Mouse (Mus musculus): Measurements from ENCODE around the gene Cldn6.

The Cldn6 gene

DNA sequence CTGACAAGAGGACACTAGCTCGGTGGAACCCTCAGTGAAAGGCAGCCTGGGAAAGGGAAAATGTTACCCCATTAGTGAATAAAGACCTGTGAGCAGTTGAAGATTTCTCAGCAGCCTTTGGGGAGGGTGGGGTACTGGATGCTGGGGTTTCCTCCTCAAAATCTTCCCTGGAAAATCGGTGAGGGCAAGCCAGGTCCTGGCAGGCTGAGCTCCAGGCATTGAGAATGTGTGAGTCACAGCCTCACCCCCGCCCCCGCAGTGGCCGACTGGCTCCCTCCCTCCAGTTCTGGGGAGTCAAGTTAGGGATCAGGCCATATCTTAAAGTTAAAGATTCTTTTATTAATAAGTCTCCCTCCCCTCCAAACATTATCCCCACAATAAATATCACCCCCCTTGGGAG, 3.9 kb upstream of the Cldn6 start:
- DNase-seq (ENCODE audit: low read depth) = no peak

DNA sequence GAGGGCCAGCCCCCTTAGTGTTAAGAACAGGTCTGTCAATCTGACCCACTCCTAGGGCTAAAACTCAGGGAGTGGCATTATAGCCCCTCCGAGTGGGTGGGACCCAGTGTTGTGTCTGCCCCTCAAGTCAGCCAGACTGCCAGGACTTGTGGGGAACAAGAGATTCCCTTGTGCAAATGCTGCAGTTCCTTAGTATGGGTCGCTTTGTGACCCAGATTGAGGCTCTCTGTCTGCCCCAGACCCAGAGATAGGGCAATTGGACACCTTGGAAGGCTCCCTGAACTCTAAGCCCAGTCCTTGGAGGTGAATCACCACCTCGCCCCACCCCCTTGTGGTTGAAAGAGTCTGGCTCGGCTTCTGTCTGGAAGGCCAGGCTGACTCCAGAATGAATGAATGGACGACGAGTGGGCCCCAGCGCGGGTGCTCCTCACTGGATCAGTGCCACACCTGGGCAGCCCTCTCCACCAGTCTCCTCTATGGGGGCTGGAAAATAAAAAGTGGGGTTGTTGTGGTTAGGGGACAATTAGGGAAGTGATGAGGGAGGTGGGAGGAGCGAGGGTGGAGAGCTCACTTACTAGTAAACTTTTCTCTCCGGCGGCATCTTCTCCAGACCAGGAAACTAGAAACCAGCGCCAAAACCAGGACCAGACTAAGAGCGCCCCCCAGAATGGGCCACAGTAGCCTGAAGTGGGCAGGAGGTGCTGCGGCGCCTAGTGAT, 3.3 kb upstream of the Cldn6 start:
- DNase-seq (ENCODE audit: low read depth) = peak; percentile 48

DNA sequence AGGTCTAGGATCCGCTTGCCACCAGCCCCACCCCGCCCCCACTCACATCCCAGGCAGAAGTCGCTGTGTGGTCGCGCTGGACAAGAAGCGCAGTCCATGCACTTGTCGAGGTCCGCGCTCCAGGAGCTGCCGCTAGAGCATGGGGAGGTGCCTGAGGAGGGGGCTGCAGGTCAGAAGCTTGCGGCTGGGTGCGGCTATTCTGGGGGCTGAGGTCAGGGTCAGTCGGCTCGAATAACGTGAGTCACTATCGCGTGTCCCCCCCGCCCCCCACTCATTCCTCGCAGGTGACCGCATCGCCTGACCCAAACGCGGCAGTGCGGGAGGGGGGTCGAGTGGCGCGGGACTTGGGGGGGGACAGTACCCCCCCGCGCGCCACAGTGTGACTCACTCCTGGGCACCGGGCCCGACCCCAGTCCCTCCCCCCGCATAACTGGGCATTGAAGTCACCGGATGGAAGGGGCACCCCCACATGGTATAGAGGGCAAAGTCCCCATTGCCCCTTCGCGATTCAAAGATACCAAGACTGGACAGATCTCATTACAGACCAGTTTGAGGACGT, 2.5 kb upstream of the Cldn6 start:
- DNase-seq (ENCODE audit: low read depth) = peak; percentile 58

DNA sequence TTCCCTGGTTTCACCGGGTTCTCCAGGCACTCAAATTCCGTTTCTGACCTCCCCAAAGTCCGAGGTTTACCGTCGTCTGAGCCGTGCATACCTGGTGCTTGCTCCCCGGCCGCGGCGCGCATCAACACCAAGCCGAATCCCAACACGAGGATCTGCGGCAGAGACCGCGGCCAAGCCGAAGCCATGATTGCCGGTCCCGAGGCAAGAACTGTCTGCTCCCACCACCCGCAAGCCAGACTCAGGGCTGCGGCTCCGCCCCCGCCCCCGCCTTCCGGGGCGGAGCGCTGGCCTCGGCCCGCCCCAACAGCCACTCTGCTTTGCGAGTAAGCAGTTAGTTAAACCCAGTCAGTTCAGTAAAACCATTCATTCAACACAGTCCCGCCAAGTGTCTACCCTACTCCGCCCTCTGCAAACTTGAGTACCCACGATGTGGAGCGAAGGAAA, 1.8 kb upstream of the Cldn6 start, which contains the start of gene Tnfrsf12a:
TSS of gene Tnfrsf12a (minus strand) at position 233 of the 444 bp plus-strand sequence.
- peak; percentile 94 for DNase-seq (ENCODE audit: low read depth)

DNA sequence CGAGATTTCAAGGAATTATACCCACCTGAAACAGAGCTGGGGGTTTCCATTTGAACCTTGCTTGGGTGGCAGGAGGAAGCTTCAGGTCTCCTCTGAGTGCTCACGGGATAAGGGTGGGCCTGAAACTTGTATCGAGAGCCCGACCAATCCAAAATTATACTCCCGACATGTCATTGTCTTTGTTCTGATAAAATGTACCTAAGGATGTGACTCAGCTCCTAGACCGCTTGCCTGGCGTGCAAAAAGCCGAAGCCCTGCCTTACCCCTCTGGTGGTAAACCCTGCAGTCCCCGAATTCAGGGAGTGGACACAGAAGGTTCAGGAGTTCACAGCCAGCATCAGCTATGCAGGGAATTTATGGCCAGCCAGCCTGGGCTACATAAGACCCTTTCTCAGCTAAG, 1.3 kb downstream of the Cldn6 start:
- DNase-seq (ENCODE audit: low read depth) = no peak

DNA sequence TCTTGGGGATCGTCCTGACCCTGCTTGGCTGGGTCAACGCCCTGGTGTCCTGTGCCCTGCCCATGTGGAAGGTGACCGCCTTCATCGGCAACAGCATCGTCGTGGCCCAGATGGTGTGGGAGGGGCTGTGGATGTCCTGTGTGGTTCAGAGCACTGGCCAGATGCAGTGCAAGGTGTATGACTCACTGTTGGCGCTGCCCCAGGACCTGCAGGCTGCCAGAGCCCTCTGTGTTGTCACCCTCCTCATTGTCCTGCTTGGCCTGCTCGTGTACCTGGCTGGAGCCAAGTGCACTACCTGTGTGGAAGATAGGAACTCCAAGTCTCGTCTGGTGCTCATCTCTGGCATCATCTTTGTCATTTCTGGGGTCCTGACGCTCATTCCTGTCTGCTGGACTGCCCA, 2.0 kb downstream of the Cldn6 start:
- no peak for DNase-seq (ENCODE audit: low read depth)

DNA sequence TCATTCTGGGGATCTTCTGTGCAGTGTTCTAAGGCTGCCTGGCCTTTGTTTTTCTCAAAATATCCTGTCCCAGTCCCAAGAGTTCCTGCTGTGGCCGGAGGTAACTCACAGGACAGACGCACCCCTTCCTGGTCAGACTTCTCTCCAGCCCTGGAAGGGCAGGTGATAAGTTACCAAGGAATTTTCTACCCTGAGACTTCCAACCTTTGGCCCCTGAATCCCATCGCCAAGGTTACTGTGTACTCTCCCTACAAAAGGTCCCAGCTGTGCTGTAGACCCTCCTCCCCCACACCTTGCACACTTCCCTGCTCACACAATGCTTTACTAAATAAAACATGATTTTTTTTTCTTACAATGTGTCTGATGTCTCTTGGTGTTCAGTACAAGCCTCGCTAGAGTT, 3.0 kb downstream of the Cldn6 start:
- no peak for DNase-seq (ENCODE audit: low read depth)

DNA sequence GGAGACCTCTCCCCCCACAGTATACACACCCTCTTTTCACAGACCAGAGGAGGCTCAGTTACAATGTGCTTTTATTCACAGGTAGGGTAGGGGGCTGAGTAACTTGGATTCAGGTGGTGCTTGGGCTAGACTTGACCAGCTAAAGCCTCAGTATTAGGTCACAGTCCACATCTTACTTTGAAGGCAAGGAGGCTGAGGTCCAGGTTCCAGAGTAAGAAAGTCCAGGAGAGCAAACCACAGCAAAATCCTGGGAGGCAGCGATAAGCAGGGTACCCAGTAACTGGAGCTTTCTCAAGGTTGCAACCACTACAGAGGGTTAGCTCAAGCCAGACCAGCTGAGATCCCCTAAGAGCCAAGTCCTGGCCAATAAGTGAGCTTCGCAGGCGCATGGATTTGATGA, 3.5 kb downstream of the Cldn6 start:
- no peak for DNase-seq (ENCODE audit: low read depth)

DNA sequence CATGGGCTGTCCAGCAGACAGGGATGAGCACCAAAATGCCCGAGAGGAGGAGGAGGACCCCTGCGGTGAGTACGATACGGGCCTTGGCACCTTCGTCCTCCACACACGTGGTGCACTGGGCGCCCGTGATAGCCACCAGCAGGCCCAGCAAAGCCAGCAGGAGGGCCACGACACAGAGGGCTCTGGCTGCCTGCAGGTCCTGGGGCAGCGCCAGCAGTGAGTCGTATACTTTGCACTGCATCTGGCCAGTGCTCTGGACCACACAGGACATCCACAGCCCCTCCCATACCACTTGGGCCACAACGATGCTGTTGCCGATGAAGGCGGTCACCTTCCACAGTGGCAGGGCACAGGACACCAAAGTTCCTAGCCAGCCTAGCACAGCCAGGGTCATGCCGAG, 4.2 kb downstream of the Cldn6 start:
- no peak for DNase-seq (ENCODE audit: low read depth)

DNA sequence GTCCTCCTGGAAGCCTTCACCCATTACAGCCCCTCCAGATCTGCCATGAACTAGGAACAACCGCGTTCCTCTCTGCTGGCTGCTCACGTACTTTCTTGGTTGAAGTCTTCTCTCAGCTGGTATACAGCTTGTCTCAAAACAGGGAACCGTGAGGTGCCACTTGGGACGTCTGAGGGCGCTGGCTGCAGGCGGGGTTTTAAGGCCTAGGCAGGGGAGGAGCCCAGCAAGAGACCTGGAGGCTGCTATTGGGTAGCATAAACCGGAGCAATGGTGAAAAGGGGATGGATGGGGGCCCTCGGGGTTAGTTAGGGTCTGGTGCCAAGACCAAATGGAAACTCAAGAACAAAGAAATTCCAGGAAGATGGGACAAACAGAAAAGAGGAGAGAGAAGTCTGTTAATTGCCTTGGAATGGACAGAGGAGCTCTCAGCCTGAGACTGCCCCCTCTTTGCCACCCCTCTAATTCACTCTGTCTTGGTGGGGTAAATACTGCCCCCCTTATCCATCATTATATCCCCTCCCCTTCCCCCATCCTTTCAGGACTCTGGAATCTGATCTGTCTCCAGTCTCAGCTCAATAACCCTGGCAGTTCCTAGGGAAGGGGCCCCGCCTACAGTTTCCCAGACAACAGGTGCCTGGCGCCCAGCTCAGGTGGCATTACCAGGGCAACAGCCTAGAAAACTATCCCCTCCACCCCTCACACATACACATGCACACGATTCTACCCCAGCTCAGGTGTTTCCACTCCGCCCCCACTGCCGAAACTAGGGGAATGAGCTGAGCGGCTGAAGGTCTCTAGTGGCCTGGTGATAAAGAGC, 5.0 kb downstream of the Cldn6 start, which contains the start of gene Cldn9:
TSS of gene Cldn9 (minus strand) at position 171 of the 817 bp plus-strand sequence.
- no peak for DNase-seq (ENCODE audit: low read depth)

DNA sequence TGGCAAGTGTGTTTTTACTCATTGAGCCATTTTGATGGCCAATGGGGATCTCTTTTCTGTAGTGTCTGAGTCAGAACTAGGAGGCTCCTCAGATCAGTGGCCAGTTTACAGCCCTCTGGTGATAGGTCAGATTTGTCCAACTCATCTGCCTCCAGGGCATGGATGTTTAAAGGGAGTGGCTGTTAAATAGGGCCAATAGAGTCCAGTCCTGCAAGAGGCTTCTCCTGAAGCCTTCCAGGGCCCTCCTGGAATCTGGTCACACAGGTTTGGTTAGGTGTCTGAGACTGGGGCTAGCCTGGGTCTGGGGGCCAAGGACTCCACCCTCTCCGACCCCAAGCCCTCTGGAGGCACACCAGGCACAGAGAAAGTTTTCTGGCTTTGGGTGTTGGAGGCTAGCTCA, 15.4 kb downstream of the Cldn6 start:
- DNase-seq (ENCODE audit: low read depth) = no peak

DNA sequence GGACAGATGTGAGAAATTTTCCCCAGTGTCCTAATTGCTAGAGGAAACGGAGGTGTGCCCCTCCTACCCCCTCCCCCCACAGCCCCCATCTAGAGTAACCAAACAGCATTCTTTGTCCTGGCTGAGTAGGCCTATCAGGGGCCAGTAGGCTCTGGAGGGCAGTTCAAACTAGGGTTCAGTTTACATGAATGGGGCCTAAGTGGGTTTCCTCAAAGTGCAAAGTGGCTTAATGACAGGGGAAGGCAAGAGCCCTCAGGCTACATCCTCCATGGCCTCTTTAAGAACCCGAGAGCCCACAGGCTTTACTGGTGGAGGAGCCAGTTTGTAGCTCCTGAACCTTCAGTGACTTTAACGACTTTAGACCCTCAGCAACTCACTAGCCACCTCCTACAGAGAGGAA, 16.8 kb downstream of the Cldn6 start:
- DNase-seq (ENCODE audit: low read depth) = no peak

DNA sequence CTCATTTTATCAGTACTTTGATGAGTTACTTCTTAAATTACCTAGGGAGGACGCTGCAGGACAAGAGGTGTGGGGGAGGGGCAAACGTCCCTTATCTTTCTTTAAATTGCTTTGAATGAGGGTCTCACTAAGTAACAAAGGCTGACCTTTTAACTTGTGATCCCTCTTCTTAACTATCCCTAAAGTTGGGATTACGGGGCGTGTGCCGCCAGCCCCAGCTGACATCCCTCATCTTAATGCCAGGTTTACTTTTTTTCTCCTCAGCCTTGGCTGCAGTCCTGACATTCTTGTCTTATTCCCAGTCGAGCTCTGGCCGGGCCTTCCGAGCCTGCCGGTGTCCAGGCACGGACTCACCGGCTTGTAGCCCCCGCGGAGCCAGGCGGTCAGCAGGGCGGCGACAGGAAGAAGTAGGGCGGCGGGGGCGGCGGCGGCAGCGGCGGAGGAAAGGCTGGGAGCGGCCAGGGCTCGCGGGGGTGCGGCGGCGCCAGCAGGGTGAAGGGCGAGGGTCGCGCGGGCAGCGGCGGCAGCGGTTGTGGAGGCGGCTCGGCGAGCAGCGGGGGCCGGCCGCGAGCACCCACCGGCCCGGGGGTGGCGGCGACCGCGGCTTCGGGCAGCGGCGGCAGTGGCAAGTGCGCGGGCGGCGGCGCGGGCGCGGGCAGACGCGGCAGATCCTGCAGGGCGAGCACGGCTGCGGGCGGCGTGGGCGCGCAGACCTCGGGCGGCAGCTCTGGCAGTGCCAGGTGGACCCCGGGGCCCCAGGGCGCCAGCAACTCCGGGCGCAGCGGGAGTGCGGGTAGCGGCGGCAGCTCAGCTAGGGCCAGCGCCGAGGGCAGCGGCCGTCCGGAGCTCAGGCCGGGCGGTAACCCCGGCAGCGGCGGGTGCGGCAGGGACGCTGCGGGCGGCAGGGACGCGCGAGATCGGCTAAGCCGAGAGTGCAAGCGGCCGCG, 20.4 kb downstream of the Cldn6 start:
- peak; percentile 23 for DNase-seq (ENCODE audit: low read depth)

DNA sequence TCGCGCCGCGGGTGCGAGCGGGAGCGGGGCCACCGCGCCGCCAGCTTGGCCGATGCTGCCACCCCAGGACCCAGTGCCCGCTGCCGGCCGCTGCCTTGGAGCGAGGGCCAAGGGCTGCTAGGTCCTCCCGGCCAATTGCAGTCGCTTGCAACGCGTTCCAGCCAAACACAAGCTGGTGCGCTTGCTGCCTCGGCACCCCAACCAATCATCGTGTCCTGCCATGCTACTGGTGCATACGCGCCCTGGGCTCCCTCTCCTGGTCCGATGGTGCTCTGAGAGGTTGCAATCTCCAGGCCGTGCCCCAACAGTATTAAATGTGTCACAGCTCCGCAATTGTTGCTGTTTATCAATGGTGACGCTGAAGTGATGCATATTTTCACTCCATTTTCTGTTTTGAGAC, 21.0 kb downstream of the Cldn6 start:
- DNase-seq (ENCODE audit: low read depth) = peak; percentile 75

DNA sequence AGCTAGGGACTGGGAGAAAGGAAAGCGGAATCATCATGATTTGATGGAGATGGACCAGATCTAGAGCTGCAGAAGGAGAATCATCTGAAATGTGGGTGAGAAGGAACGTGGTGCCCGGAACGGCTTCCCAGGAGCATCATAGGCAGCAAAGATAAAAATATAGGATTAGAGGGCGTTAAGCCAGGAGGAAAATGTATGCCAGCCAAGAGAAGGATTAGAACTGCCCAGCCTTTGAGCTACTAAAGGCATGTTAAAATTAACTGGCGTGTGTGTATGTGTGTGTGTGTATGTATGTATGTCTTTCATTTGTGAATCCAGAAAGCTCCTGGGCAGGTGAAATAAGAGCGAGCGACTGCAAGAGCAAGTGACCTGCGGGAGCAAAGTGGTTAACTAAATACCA, 24.3 kb downstream of the Cldn6 start:
- no peak for DNase-seq (ENCODE audit: low read depth)

DNA sequence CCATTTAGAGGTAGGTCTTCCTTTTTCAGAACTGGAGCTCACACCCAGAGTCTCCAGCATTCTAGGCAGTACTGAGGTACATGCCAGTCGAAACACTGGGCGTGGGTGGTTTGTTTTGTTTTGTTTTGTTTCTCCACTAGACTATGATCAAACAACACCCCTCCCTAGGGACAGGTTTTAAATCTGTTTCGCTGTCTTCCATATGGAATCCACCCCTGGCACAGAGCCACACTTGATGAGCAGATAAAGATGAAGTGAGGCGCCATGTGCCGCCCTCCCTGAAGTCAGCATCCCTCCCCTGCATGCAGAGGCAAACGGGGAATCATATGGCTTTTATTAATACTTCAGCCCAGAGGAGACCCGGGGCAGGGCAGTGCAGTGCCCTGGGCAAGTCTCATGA, 25.7 kb downstream of the Cldn6 start:
- no peak for DNase-seq (ENCODE audit: low read depth)

DNA sequence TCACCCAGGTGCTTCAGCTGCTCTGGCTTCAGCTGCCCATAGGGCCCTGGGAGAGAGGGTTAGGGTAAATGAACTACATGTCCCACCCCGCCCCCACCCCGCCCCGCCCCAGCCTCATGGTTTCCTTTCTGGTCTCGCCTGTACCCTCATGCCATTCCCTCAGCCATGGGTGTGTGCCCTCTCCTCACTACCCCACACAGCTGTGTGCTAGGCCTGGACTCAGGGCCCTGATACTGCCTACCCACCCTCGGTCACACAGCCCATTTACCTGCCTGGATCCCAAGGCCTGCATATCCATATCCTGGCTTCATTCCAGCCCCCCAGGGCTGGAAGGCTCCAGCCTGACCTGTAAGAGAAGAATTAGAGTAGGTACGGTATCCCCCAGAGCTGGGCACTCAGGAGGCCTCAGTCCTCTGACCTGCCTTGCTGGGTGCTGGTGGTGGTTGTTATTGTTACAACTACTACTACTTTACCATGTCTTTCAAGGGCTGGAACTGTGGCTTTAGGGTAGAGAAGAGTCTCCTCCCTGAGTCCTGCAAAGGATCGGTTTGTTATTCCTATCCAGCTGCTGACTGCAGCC, 26.6 kb downstream of the Cldn6 start:
- DNase-seq (ENCODE audit: low read depth) = no peak

DNA sequence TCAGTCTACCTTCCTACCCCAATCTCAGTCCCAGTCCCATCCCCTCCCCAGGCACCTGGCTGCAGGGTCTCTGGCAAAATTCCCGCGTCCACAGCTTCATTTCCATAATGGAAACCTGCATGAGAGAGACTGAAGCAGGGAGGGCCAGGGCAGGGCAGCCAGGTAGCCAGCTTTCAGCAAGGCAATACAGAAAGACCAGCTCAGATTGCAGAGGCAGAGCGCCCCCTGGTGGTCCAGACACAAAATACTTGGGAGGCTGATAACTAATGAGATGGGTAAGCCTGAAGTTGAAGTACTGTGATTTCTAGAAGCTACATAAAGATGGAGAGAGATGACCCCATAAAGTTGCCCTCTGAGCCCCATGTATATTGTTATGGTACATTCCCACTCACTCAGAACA, 27.2 kb downstream of the Cldn6 start:
- peak; percentile 83 for DNase-seq (ENCODE audit: low read depth)

DNA sequence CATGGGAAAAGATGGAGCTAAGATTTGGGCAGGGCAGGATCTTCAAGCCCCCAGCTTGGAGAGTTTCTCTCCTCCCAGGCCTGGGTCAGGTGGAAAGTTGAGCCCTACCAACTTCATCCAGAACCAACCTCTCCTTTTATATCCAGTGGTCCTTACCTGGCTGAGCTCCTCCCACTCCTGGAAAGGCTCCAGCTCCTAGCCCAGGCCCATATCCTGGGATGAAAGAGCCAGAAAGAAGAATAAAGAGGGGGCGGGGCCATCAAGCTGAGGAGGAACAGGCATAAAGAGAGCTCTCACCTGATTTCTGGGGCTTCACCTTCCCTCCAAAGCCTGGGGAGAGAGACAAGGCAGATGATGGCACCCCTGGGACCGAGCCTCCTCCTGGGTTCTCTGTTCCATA, 38.0 kb downstream of the Cldn6 start:
- no peak for DNase-seq (ENCODE audit: low read depth)

DNA sequence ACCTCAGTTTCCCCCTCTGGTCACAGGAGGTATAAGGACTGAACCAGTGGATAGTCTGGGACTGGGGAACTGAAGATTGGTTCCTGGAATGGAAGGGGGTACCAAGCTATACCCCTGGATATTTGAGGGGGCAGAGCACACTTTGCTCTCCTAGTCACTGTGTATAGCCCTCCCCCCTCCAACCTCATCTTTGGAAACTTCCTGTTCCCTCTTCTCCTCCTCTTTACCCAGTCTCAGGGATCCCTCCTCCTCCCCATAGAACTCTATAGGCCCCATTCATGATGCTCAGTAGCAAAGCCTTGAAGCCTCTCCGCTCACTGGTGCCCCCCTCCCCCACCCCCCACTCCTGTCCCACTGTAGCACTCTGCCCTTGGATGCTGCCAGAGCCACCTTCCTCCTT, 40.4 kb downstream of the Cldn6 start:
- no peak for DNase-seq (ENCODE audit: low read depth)

DNA sequence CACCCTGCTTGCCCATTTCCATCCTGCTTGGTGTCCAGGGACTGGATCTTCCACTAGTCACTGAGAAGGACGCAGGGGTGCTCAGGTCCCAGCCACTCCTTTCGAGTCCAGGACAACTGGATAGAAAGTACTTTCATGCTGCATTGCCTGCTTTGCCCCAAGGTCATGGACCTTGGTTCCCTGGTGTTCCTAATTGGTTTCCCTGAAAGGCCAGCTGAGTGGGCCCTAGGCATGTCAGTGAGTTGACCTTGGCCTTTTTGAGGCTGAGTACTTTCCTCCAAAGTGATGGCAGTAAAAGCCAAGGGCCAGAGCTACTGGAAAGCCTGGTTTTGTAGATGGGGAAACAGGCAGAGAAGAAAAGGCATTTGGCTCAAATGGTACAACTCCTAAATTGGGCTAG, 42.8 kb downstream of the Cldn6 start:
- DNase-seq (ENCODE audit: low read depth) = no peak

All from naive thymus-derived CD4-positive, alpha-beta T cell, adult 2 months (primary cell).